ENCODE assay signal across 21 mouse cellular contexts in the genomic region with DNA sequence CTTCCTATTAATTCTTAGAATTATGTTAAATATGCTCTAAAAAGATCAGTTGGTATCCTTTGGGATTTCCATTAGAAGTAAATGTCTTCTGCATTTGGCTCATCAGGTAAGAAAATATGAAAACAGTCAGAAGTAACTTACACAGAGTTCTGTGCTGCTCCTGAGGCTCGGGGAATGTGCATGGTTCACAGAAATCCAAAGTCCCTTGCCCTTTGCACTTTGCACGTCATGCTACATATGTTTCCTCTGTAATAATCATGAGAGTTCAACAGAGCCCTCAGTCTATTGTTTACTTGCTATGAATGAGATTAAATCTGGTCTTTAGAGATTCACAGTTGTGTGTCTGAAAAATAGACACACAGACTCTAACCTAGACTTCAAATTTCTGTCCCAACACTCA.
"Had no signal": no experiment of that assay in that cellular context is flagged by ENCODE, and none has a peak within 500 bp of the region (broad histone marks: within the 10 kb centered on the region; RNA-seq: fewer than 3 reads in every experiment).

No protein-coding gene starts in this region.

- H3K27ac ChIP-seq: limb, embryonic 10.5 days; limb, embryonic 13.5 days; liver, embryonic 12.5 days; liver, embryonic 15.5 days; lung, embryonic 15.5 days; midbrain, embryonic 10.5 days; midbrain, embryonic 13.5 days; neural tube, embryonic 13.5 days; stomach, embryonic 15.5 days had no signal

- H3K9ac ChIP-seq: limb, embryonic 13.5 days; liver, embryonic 12.5 days; liver, embryonic 15.5 days; lung, embryonic 15.5 days; midbrain, embryonic 13.5 days; neural tube, embryonic 13.5 days; stomach, embryonic 15.5 days had no signal

- DNase-seq: liver; lung, adult 18-20 months; lung, postnatal 10 days; lung, postnatal 36 days; retina, postnatal 1 day; right cerebral cortex, postnatal 25 days; spleen, adult 18-20 months; thymus, postnatal 4 days had no signal

- H3K4me2 ChIP-seq: limb, embryonic 13.5 days; liver, embryonic 12.5 days; liver, embryonic 15.5 days; lung, embryonic 15.5 days; midbrain, embryonic 13.5 days; neural tube, embryonic 13.5 days; stomach, embryonic 15.5 days had no signal

- ATAC-seq: hindbrain, embryonic 16.5 days; liver, embryonic 12.5 days; midbrain, embryonic 13.5 days; midbrain, embryonic 16.5 days had no signal

- H3K27me3 ChIP-seq: limb, embryonic 13.5 days; liver, embryonic 12.5 days; liver, embryonic 15.5 days; lung, embryonic 15.5 days; megakaryocyte, embryonic 14.5 days; midbrain, embryonic 13.5 days; neural tube, embryonic 13.5 days; stomach, embryonic 15.5 days had no signal

- H3K9me3 ChIP-seq: limb, embryonic 10.5 days; limb, embryonic 13.5 days; liver, embryonic 12.5 days; liver, embryonic 15.5 days; lung, embryonic 15.5 days; megakaryocyte, embryonic 14.5 days; midbrain, embryonic 10.5 days; midbrain, embryonic 13.5 days; neural tube, embryonic 13.5 days; stomach, embryonic 15.5 days had no signal

- H3K4me1 ChIP-seq: limb, embryonic 10.5 days; limb, embryonic 13.5 days; liver, embryonic 12.5 days; liver, embryonic 15.5 days; lung, embryonic 15.5 days; megakaryocyte, embryonic 14.5 days; midbrain, embryonic 10.5 days; midbrain, embryonic 13.5 days; neural tube, embryonic 13.5 days; stomach, embryonic 15.5 days had no signal

- H3K36me3 ChIP-seq: limb, embryonic 10.5 days; limb, embryonic 13.5 days; liver, embryonic 12.5 days; liver, embryonic 15.5 days; lung, embryonic 15.5 days; midbrain, embryonic 10.5 days; midbrain, embryonic 13.5 days; neural tube, embryonic 13.5 days; stomach, embryonic 15.5 days had no signal

- H3K4me3 ChIP-seq: limb, embryonic 10.5 days; limb, embryonic 13.5 days; liver, embryonic 12.5 days; liver, embryonic 15.5 days; lung, embryonic 15.5 days; megakaryocyte, embryonic 14.5 days; midbrain, embryonic 10.5 days; midbrain, embryonic 13.5 days; myocyte; neural tube, embryonic 13.5 days; stomach, embryonic 15.5 days had no signal
